Mouse (Mus musculus) cerebral cortex, adult 2 months (tissue): ENCODE measurements around the gene Colgalt1.

Experiments
- WGBS: fragments of 180-500 bp; shearing (Covaris S2); methylation state at CpG from one replicate; pipeline ENCODE4 v1.1.7; 2018; 5-methylcytosine and 5-hydroxymethylcytosine counted together

The Colgalt1 gene

GRCm38 (mm10) chr8:71670621-71671548 lies 60.1 kb downstream of the Colgalt1 start:
- under 1% methylated on average over 63 of the region's 64 CpGs for WGBS

GRCm38 (mm10) chr8:71671549-71671965 lies 60.8 kb downstream of the Colgalt1 start, which contains the start of gene Unc13a:
Unc13a (minus strand) TSS chr8:71671757.
- under 1% methylated on average over 42 of the region's 42 CpGs for WGBS

- 25% methylated on average over 6 of the region's 6 CpGs for WGBS
Measured at GRCm38 (mm10) chr8:71672168-71672735, 61.5 kb downstream of the Colgalt1 start.

GRCm38 (mm10) chr8:71674071-71674470 lies 63.3 kb downstream of the Colgalt1 start:
- WGBS: 48% methylated on average over 2 of the region's 2 CpGs
